Mouse (Mus musculus) fat pad, adult 2 months (tissue): ENCODE results near the gene Cdk7.

ENCODE experiments used
- DNase-seq: peaks from one replicate; pipeline ENCODE4 v3.0.0-alpha.2; 2011; ENCODE audit warnings: low read depth, low spot score; ENCODE audit errors: extremely low read depth

Gene Cdk7

GRCm38 (mm10) chr13:100728086-100728485, 2.7 kb downstream of the Cdk7 start:
- DNase-seq = no peak

GRCm38 (mm10) chr13:100725194-100725593, 5.5 kb downstream of the Cdk7 start:
- no peak for DNase-seq

DNA sequence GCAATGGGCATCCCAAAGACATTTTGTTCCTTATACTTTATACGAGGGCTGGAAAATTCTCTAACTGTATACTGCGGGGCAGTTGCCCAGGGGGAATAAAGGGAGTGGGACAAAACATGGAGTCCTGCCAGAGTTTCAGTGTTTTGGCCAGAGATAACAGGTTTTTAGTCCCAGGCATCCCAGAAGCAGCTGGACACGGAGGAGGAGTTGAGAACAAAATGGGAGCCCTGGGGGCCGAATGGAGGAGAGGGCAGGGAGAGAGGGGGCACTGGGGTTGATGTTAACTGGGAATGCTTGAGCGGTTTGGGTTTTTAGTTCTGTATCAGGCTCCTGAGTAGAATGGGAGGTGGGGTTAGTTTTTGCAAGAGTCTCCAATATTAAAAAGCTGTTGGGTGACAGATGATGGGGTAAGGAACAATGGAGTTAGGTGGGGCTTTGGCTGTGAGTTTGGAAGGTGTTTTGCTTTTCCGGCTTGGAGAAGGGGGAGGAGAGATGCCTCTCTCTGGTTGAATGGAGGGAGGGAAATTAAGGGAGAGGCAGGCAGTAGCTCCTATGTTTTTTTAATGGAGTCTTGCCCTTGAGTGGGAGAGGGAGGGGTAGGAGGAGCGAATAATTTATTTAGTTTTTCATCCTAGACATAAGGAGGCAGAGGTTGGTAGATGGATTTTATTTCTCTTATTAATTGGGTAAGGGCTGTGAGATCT, 6.5 kb downstream of the Cdk7 start:
- no peak for DNase-seq

DNA sequence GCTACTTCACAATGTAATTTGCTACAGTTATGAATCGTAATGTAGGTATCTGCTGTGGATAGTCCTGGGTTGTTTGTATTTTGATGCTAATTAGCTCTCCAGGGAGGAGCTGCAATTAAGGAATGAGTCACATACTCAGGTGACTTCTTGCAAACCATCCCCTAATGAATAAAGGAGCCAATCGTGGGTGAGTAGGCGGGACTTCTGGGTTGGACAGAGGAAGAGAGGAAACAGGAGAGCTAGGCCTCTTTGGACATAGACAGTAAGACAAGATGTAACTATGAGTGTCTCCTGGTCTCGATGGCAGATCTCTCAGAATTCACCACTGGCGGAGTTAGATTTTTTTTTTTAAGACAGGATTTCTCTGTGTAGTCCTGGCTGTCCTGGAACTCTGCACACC, 9.1 kb downstream of the Cdk7 start:
- DNase-seq = no peak

- no peak for DNase-seq
Observed at GRCm38 (mm10) chr13:100715467-100715866, 15.3 kb downstream of the Cdk7 start.

GRCm38 (mm10) chr13:100706206-100706605, 24.5 kb downstream of the Cdk7 start:
- DNase-seq = no peak

GRCm38 (mm10) chr13:100703468-100703867, 27.3 kb downstream of the Cdk7 start:
- DNase-seq = no peak

- DNase-seq = no peak
Observed at GRCm38 (mm10) chr13:100698866-100699265, 31.9 kb downstream of the Cdk7 start.

DNA sequence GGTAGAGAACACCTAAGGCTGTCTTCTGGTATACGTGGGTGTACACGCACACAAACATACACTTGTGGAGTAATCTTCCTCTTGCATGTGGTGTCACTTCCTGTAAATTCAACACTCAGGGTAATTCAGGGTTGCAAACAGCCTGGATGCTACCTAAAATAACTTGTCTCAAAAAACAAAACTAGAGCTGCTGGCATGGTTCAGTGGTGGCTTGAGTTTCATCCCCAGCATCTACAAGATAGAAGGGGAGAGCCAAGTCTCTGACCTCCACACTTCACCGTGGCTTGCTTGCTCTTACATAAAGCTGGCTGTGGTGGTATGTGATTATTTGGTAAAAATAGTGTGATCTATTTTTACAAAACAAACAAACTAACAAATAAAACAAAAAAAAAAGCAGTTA, 33.2 kb downstream of the Cdk7 start:
- no peak for DNase-seq

- no peak for DNase-seq
Observed at GRCm38 (mm10) chr13:100687513-100687912, 43.2 kb downstream of the Cdk7 start.

GRCm38 (mm10) chr13:100684355-100684754, 46.4 kb downstream of the Cdk7 start:
- no peak for DNase-seq

GRCm38 (mm10) chr13:100682837-100683236, 47.9 kb downstream of the Cdk7 start:
- DNase-seq = no peak

GRCm38 (mm10) chr13:100681615-100682014, 49.1 kb downstream of the Cdk7 start:
- no peak for DNase-seq

DNA sequence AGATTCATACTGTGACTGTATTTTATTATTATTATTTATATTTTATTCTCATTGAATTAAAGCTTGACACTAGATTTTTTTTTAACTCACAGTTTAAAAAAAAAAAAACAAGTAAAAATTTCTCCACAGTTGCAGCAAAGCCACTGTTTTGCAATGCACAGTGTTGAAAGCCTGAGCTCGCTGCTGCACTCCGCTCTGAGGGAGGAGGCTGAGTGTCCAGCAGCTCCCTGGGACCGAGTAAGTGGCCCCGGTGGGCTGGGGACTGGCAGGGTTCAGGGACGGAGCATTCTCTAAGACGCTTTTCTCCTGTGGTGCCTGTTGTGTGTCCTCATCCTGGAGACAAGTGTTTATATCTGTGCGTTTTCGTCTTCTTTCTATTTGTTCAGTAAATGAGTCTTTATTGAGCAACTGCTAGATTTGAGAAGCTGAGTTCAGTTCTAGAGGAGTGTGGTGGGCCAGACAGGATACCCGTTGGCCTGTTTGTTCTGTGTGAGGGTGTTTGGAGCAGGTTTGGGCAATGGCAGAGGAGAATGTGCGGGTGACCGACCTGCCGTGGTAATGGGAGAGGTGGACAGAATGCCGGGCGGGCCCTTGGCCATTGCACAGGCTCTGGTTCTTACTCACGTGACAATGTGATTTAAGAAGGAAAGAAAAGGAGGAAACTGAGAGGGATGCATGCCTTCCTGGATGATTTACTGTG, 54.7 kb downstream of the Cdk7 start:
- no peak for DNase-seq

DNA sequence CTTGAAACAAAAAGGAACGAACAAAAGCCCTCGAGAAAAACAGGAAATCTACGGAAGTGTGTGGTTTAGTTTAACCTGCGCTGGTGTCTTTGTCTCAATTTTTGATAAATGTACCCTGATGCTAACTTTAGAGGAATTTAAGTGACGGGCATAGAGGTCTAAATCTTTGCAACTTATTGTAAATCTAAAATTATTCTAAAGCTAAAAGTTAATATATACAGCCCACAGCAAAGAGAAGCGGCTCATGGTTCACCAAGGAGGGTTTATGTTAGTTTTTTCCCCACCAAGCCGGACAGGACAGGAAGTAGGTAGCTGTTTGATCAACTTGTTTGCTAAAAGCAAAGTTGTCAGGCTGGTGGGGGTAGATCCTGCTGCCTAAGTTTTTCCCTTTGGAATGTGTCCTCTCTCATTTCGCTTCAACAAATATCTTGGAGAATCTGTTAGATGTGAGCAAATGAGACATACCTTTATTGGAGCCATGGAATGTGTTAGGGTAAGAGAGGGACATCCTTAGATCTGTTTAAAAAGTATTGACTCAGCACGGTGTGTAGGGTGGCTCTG, 60.5 kb downstream of the Cdk7 start:
- DNase-seq = no peak

- DNase-seq = no peak
Observed at GRCm38 (mm10) chr13:100669291-100670022, 61.3 kb downstream of the Cdk7 start, which contains the start of gene Ccdc125. Ccdc125 (plus strand) TSS chr13:100669717.

DNA sequence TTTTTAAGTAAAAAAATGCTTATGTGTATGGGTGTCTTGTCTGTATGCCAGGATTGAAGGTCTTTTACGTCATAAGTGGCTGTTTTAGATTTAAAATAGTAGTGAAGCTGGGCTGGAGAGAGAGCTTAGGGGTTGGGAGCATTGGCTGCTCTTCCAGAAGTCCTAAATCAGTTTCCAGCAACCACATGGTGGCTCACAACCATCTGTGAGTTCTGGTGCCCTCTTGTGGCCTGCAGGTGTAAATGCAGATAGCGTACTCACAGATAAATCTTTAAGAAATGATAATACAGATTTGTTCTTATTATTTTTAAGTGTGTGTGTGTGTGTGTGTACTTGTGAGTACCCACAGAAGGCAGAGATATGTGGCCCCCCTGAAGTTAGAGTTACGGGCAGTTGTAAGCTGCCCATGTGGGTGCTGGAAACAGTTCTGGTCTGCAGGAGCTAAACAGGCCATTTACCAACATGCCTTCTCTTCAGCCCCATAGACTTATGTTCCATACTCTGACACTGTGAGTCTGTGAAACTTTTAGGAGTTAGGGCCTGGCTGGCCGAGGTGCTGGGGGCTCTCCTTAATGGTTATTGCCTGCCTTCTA, 70.8 kb downstream of the Cdk7 start:
- no peak for DNase-seq

DNA sequence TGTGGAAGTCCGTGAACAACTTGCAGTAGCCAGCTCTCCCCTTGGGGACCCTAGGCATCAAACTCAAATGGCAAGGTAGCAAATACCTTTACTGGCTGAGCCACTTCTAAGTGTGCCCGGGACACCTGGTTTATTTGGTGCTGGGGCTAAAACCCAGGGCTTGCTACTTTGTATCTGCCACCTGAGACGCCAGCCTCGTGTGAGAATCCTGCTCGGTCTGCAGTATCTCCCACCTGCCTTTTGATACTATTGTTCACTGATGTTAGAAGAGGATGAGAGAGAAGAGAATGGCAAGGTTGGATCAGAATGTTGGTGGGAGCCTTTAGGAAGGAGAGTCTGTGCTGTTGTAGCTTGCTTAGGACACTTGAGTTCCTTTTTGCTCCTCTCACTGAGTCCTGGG, 72.6 kb downstream of the Cdk7 start:
- DNase-seq = no peak
